Mouse (Mus musculus) liver, embryonic 15.5 days (tissue): Measurements from ENCODE around the gene Lyzl6. TPM values are rescaled to one million over a fixed set of nuclear protein-coding genes. Genes with fewer than 3 reads are reported as not detected.
"Not testable (repeated sequence)": the region's sequence is repeated elsewhere in the genome, so short reads cannot be mapped to it uniquely, and the experiment has no call there.

Experiments used
- ATAC-seq: fragments of 200-750 bp; cut with Nextera tagmentation; 2 replicates; pipeline ENCODE4 v1.8.0; 2017; ENCODE audit warnings: moderate number of reproducible peaks, mild to moderate bottlenecking, moderate library complexity; ENCODE audit not compliant: insufficient read depth
- H3K27ac ChIP-seq: fragments of 300-500 bp; sonication (generic); replicated peaks from 2 replicates; pipeline ENCODE4 v1.5.1; 2015; ENCODE audit warnings: mild to moderate bottlenecking, inconsistent platforms
- H3K27me3 ChIP-seq: fragments of 300-500 bp; sonication (generic); 2 replicates; pipeline ENCODE4 v1.6.1; 2015; ENCODE audit warnings: mild to moderate bottlenecking, inconsistent platforms
- H3K36me3 ChIP-seq: fragments of 300-500 bp; sonication (generic); replicated peaks from 2 replicates; pipeline ENCODE4 v1.6.1; 2015; ENCODE audit warnings: moderate library complexity, mild to moderate bottlenecking, inconsistent platforms
- H3K4me1 ChIP-seq: fragments of 300-500 bp; sonication (generic); replicated peaks from 2 replicates; pipeline ENCODE4 v1.6.1; 2015; ENCODE audit warnings: inconsistent platforms
- H3K4me2 ChIP-seq: fragments of 300-500 bp; sonication (generic); 2 replicates; pipeline ENCODE4 v1.6.1; 2015; ENCODE audit warnings: moderate library complexity, mild to moderate bottlenecking, inconsistent platforms
- H3K4me3 ChIP-seq: fragments of 300-500 bp; sonication (generic); replicated peaks from 2 replicates; pipeline ENCODE4 v1.5.1; 2015; ENCODE audit warnings: mild to moderate bottlenecking, inconsistent platforms
- H3K9ac ChIP-seq: fragments of 300-500 bp; sonication (generic); 2 replicates; pipeline ENCODE4 v1.6.1; 2015; ENCODE audit warnings: moderate library complexity, mild to moderate bottlenecking, inconsistent platforms
- H3K9me3 ChIP-seq: fragments of 300-500 bp; sonication (generic); replicated peaks from 2 replicates; pipeline ENCODE4 v1.6.1; 2016; ENCODE audit warnings: inconsistent platforms
- WGBS: fragments of 180-500 bp; shearing (Covaris S2); methylation state at CpG from one replicate; pipeline ENCODE4 v1.1.7; 2015; ENCODE audit warnings: mixed read lengths; ENCODE audit not compliant: insufficient replicate concordance; 5-methylcytosine and 5-hydroxymethylcytosine counted together
- polyA plus RNA-seq: library from polyadenylated mRNA; unstranded; fragments of >200 nt; fragmentation: Nextera tagmentation; extraction: Ambion mirVana; gene quantifications from 2 replicates; pipeline ENCODE4 v1.2.1, GENCODE M21; 2015

Lyzl6 gene
- not detected in 2 replicates for polyA plus RNA-seq

- no peak for ATAC-seq
- 40% methylated on average over 3 of the region's 3 CpGs for WGBS
These were observed at the start of gene Lyzl6 for GRCm38 (mm10) chr11:103638790-103639189. Gene Lyzl6 (minus strand): TSS chr11:103638890.

GRCm38 (mm10) chr11:103686706-103687105 is 48.0 kb upstream of the Lyzl6 start:
- H3K27me3 ChIP-seq = no peaks in the 10 kb centered on the region
- no peaks in the 10 kb centered on the region for H3K9me3 ChIP-seq
- no peak overlapping the region for H3K4me3 ChIP-seq
- peaks cover 22% of the 10 kb centered on the region for H3K4me1 ChIP-seq
- no peak for ATAC-seq
- peaks cover 71% of the 10 kb centered on the region for H3K36me3 ChIP-seq
- no peak overlapping the region for H3K27ac ChIP-seq
- no peak overlapping the region for H3K9ac ChIP-seq
- 65% methylated on average over 6 of the region's 6 CpGs for WGBS
- H3K4me2 ChIP-seq = no peak overlapping the region

More at GRCm38 (mm10) chr11:103638790-103639189, at the start of gene Lyzl6:
- no peaks in the 10 kb centered on the region for H3K9me3 ChIP-seq
- no peak within 1 kb of the TSS for H3K4me3 ChIP-seq
- H3K27ac ChIP-seq = no peak within 1 kb of the TSS
- no peak within 1 kb of the TSS for H3K4me2 ChIP-seq
- H3K9ac ChIP-seq = no peak within 1 kb of the TSS
- H3K36me3 ChIP-seq = no peaks in the 10 kb centered on the region
- H3K4me1 ChIP-seq = no peaks in the 10 kb centered on the region
- peaks cover 33% of the 10 kb centered on the region for H3K27me3 ChIP-seq

- no peaks in the 10 kb centered on the region for H3K27me3 ChIP-seq
- peaks cover 18% of the 10 kb centered on the region for H3K4me1 ChIP-seq
- H3K4me2 ChIP-seq = no peak overlapping the region
- H3K9me3 ChIP-seq = no peaks in the 10 kb centered on the region
- peaks cover 84% of the 10 kb centered on the region for H3K36me3 ChIP-seq
- WGBS = 83% methylated on average over 7 of the region's 7 CpGs
- no peak overlapping the region for H3K27ac ChIP-seq
- no peak for ATAC-seq
- H3K9ac ChIP-seq = no peak overlapping the region
- H3K4me3 ChIP-seq = no peak overlapping the region
These were observed 46.6 kb upstream of the Lyzl6 start for GRCm38 (mm10) chr11:103685261-103685736.

GRCm38 (mm10) chr11:103683667-103684334 is 45.1 kb upstream of the Lyzl6 start:
- Histone ChIP-seq H3K9ac (no peak overlapping the region), H3K9me3 (no peaks in the 10 kb centered on the region), H3K36me3 (peaks cover 94% of the 10 kb centered on the region), H3K4me3 (no peak overlapping the region), H3K4me2 (no peak overlapping the region), H3K27me3 (no peaks in the 10 kb centered on the region), H3K4me1 (peaks cover 4% of the 10 kb centered on the region; the same call in 1 of the 2 replicates), H3K27ac (no peak overlapping the region)
- no peak for ATAC-seq
- 74% methylated on average over 11 of the region's 11 CpGs for WGBS

DNA sequence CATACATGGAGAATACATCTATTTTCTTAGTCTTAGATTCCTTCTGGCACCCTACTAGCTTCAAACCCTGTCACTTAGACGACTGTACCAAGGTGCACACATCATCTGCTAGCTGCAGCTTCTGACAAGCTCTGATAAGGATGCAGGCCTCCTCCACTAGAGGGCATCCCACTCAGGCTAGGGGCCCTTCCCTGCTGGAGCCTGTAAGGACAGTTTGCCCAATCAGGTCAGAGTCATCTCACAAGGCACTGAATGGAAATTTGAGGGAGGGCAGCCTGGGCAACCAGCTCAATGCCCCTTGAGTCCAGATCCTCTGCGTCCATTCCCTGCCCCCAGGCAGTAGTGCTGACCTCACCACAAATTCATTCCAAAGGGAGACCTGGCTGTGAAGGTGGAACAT is 38.4 kb upstream of the Lyzl6 start:
- H3K27me3 ChIP-seq, H3K9ac ChIP-seq, H3K9me3 ChIP-seq, H3K27ac ChIP-seq, ATAC-seq, H3K4me3 ChIP-seq, H3K4me2 ChIP-seq, H3K4me1 ChIP-seq: not testable (repeated sequence)
- peaks cover 43% of the 10 kb centered on the region for H3K36me3 ChIP-seq
- WGBS = 42% methylated on average over 2 of the region's 2 CpGs

DNA sequence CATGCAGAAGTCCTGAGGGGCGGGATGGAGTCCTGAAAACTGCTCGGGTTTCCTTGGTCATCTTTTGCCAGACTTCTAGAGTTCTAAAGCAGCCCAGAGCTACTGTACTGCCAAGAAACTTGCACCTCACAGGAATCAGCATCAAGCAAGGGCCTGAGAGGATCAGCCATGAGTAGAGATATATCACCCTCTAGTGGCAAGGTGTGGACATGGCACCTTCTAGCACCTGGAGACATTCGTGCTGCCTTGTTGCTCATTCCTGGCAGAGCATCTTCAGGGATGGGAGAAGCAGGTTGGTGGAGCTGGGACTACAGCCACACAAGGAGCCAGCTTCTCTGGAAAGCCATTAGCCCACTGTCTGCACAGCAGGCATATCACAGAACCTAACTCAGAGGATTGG is 36.9 kb upstream of the Lyzl6 start:
- Histone ChIP-seq H3K4me2 (no peak overlapping the region), H3K9ac (no peak overlapping the region), H3K4me1 (no peaks in the 10 kb centered on the region), H3K27me3 (no peaks in the 10 kb centered on the region), H3K4me3 (no peak overlapping the region), H3K36me3 (peaks cover 28% of the 10 kb centered on the region), H3K27ac (no peak overlapping the region), H3K9me3 (no peaks in the 10 kb centered on the region)
- ATAC-seq = no peak
- 48% methylated on average over 3 of the region's 3 CpGs for WGBS

DNA sequence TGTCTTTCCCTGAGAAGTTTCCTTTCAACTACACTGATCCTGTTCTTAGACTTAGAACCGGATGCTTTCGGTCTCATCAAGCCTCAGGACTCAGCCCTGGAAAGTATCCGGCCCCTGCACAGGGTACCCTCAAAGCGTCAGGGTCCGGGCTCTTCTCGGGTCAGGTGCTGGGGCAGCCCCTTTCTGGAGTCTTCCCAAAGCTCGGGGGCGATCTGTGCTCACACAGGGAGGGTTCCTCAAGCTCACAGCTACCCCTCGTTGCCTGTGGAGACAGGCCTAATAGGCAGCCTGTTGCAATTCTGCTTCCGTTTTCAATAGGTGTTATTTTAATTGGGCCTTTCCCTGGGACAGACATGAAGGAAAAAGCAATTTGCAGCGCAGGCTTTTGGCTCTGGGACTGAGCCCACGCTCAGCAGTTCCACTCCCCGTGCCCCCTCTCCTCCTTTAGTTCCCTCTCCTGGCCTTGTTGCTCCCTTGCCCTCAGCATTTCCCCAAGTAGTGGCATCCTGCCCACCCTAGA is 28.3 kb upstream of the Lyzl6 start:
- Histone ChIP-seq H3K4me2 (no peak overlapping the region), H3K9me3 (no peaks in the 10 kb centered on the region), H3K4me1 (no peaks in the 10 kb centered on the region), H3K9ac (no peak overlapping the region), H3K27ac (no peak overlapping the region), H3K36me3 (no peaks in the 10 kb centered on the region), H3K4me3 (no peak overlapping the region), H3K27me3 (peaks cover 10% of the 10 kb centered on the region; the same call in 1 of the 2 replicates)
- 51% methylated on average over 13 of the region's 13 CpGs for WGBS
- no peak for ATAC-seq

- Histone ChIP-seq H3K9ac (no peak overlapping the region), H3K4me2 (no peak overlapping the region), H3K27me3 (peaks cover 10% of the 10 kb centered on the region; the same call in 1 of the 2 replicates), H3K4me3 (no peak overlapping the region), H3K9me3 (no peaks in the 10 kb centered on the region), H3K27ac (no peak overlapping the region), H3K36me3 (no peaks in the 10 kb centered on the region), H3K4me1 (no peaks in the 10 kb centered on the region)
- 36% methylated on average over 10 of the region's 10 CpGs for WGBS
- no peak for ATAC-seq
These were observed 27.7 kb upstream of the Lyzl6 start for GRCm38 (mm10) chr11:103666181-103666906.

DNA sequence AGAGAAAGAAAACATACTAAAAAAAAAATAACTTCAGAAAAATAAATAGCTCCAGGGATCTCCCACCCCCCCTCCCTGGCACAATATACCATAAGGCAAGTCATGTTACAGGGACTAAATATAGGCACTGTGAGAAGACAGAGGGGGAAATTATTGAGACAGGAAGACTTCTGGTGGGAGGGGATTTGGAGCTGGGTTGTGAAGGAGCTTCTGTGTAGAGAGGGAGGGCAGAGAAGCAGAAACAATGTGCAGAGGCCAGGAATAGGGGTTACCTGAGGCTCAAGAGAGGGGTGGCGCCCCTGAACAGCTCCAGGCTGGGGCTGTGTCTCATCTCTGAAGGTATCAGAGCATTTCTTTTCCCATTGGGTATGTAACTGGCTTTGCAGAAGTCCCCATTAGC is 27.0 kb upstream of the Lyzl6 start:
- ATAC-seq = no peak

DNA sequence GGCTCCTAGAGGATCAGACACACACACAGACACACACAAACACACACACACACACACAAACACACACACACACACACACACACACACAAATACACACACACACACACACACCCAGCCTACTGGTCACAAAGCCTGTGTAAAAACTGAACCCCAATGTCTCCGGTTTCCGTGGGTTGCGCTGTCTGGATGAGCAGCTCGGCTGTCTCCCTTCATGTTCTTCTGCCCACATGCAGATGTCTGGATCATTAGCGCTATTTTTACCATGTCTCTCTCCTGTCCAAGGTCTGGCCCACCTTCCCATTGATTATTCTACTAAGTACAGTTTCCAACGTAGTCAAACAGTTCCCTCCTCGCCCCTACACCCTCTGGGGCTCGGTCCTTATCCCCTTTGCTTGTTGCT is 24.4 kb upstream of the Lyzl6 start:
- Histone ChIP-seq H3K9me3 (no peaks in the 10 kb centered on the region), H3K27ac (no peak overlapping the region), H3K4me3 (no peak overlapping the region), H3K27me3 (peaks cover 10% of the 10 kb centered on the region), H3K36me3 (no peaks in the 10 kb centered on the region), H3K4me2 (no peak overlapping the region), H3K9ac (no peak overlapping the region), H3K4me1 (no peaks in the 10 kb centered on the region)
- 69% methylated on average over 8 of the region's 8 CpGs for WGBS
- ATAC-seq = no peak

More for the DNA sequence above, 27.0 kb upstream of the Lyzl6 start:
- WGBS = 33% methylated on average over 1 of the region's 1 CpGs
- Histone ChIP-seq H3K9ac (no peak overlapping the region), H3K4me1 (no peaks in the 10 kb centered on the region), H3K36me3 (no peaks in the 10 kb centered on the region), H3K4me2 (no peak overlapping the region), H3K27ac (no peak overlapping the region), H3K9me3 (no peaks in the 10 kb centered on the region), H3K4me3 (no peak overlapping the region), H3K27me3 (peaks cover 10% of the 10 kb centered on the region; the same call in 1 of the 2 replicates)

GRCm38 (mm10) chr11:103662546-103662945 is 23.9 kb upstream of the Lyzl6 start:
- no peak for ATAC-seq

More at GRCm38 (mm10) chr11:103662546-103662945, 23.9 kb upstream of the Lyzl6 start:
- Histone ChIP-seq H3K4me1 (no peaks in the 10 kb centered on the region), H3K27me3 (peaks cover 9% of the 10 kb centered on the region), H3K36me3 (no peaks in the 10 kb centered on the region), H3K27ac (no peak overlapping the region), H3K9ac (no peak overlapping the region), H3K4me3 (no peak overlapping the region), H3K4me2 (no peak overlapping the region), H3K9me3 (no peaks in the 10 kb centered on the region)
- WGBS = 62% methylated on average over 5 of the region's 5 CpGs
